Mouse (Mus musculus) spleen, postnatal 10 days (tissue): ENCODE data around the gene Zfp839.
A peak's percentile ranks its signal among the peaks of the same experiment; 100 is the strongest.

Experiments used
- DNase-seq, 2 experiments: peaks; one replicate each; pipeline ENCODE4 v3.0.0; 2021 to 2022; ENCODE audit warnings: low spot score in 2 of 2

The Zfp839 gene

GRCm38 (mm10) chr12:110875351-110875750 is 25.3 kb downstream of the Zfp839 start:
- no peak for DNase-seq

GRCm38 (mm10) chr12:110882291-110882690 is 32.2 kb downstream of the Zfp839 start:
- DNase-seq = no peak

GRCm38 (mm10) chr12:110885251-110885650 is 35.2 kb downstream of the Zfp839 start:
- no peak for DNase-seq

GRCm38 (mm10) chr12:110888106-110888505 is 38.1 kb downstream of the Zfp839 start:
- no peak for DNase-seq

- no peak for DNase-seq
These were observed 38.6 kb downstream of the Zfp839 start for GRCm38 (mm10) chr12:110888606-110889005.

GRCm38 (mm10) chr12:110889036-110890020 is 39.3 kb downstream of the Zfp839 start, which contains the start of the genes Cinp and Tecpr2:
Cinp (minus strand) TSS chr12:110889145.
Tecpr2 (plus strand) TSS chr12:110889264.
- peak; percentile 93 to 98 for DNase-seq

- DNase-seq = no peak
These were observed 41.8 kb downstream of the Zfp839 start for GRCm38 (mm10) chr12:110891887-110892286.

GRCm38 (mm10) chr12:110902106-110902505 is 52.1 kb downstream of the Zfp839 start:
- DNase-seq = no peak

- peak in 1 of 2 experiments; percentile 54 for DNase-seq
These were observed 53.5 kb downstream of the Zfp839 start for GRCm38 (mm10) chr12:110903536-110903935.

- DNase-seq = no peak
These were observed 57.8 kb downstream of the Zfp839 start for GRCm38 (mm10) chr12:110907845-110908244.

- no peak for DNase-seq
These were observed 59.9 kb downstream of the Zfp839 start for GRCm38 (mm10) chr12:110909962-110910361.

GRCm38 (mm10) chr12:110915761-110916160 is 65.7 kb downstream of the Zfp839 start:
- DNase-seq = no peak
